Mouse (Mus musculus) lung, postnatal 36 days (tissue): ENCODE measurements around the gene Foxi1.
"Not testable (repeated sequence)": the region's sequence is repeated elsewhere in the genome, so short reads cannot be mapped to it uniquely, and the experiment has no call there.

Experiments used
- DNase-seq: peaks from one replicate; pipeline ENCODE4 v3.0.0; 2022; ENCODE audit warnings: mixed read lengths

The Foxi1 gene

DNA sequence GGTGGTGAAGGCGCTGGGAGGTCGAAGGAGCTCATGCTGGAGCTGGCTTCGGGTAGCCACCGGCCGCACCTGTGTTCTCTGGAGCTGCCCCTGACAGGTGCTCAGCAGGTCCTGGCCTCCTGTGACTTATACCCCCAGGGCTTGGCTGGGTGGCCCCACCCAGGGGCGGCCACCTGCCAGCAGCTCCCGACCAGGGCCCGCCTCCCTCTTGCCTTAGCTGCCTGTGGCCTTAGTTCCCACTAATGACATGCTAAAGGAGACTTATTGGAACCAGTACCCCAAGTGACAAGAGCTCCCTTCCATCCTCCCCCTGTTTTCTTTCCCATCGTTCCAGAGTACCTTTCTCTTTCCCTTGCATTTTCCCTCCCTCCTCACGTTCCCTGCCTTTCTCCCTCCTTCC, at the start of gene Foxi1:
Foxi1 (minus strand) TSS at position 101 of the 400 bp plus-strand sequence.
- no peak for DNase-seq

DNA sequence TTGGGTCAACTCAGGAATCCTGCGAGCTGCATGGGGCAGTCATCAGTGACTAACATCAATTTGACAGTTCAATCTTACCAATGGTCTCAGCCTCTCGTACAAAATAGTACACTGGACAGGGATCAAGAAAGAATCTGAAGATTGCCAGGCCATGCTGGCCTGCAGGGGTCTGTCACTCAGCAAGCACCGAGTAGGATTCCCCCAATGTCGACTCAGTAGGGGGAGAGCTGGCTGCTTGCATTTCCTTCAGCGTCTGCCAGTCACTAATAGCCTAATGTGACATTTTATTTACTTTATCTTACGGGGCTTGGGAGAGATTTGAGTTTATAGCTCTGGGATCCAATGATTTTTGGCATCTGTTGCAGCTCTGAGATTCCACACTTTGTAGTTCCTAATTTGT, 35.1 kb upstream of the Foxi1 start:
- no peak for DNase-seq

DNA sequence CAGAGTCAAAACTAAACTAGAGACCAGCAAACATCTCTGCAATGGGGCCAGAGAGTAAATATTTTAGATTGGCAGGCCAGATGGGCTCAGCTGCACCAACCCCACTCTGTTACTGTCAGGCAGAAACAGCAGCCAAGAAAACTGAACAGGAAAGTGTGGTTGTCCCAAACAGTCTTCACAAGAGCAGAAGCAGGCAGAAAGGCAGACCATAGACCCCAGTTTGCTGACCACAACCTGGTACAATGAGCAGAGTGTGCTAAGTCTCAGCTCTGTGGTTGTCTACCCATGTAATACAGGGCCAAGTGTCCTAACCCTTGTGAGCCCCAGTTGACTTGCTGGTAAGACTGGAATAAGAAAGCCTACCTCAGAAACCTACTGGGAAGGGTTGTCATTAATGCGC, 32.4 kb upstream of the Foxi1 start:
- no peak for DNase-seq

DNA sequence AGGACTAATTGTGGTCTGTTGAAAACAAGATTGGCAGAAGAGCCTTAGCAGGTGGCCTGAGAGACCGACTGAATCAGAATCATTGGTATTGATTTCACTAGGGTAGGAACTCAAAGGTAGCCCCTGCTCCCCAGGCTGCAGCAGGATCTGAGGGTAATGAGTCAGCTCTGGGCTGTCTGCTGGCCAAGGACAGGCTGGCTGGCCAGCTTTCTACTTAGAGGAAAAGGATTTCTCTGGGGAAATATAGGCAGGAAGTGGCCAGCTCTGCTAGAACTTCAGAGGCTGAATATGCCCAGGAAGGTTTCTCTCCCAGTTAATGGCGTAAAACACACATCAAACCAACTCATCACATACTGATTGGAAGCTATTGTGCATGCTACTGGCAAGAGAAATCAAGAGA, 31.8 kb upstream of the Foxi1 start:
- DNase-seq: no peak

DNA sequence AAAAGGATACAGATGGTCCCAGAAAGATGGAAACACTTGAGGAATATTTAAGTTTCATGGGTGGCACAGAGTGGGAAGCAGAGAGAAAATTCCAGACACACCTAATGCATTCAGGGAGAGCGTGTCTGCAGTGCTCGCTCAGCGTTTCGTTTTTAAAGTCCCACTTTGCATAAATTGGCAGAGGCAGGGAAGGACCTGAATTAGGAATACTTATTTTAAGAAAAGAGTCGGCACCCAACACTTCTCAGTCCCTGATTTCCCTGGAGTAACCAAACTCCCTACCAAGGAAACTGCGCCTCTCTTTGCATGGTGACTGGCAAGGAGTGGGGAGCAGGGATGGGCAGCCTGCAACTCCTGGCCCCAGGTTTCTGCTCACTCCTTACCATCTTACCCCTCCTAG, 29.0 kb upstream of the Foxi1 start:
- no peak for DNase-seq

DNA sequence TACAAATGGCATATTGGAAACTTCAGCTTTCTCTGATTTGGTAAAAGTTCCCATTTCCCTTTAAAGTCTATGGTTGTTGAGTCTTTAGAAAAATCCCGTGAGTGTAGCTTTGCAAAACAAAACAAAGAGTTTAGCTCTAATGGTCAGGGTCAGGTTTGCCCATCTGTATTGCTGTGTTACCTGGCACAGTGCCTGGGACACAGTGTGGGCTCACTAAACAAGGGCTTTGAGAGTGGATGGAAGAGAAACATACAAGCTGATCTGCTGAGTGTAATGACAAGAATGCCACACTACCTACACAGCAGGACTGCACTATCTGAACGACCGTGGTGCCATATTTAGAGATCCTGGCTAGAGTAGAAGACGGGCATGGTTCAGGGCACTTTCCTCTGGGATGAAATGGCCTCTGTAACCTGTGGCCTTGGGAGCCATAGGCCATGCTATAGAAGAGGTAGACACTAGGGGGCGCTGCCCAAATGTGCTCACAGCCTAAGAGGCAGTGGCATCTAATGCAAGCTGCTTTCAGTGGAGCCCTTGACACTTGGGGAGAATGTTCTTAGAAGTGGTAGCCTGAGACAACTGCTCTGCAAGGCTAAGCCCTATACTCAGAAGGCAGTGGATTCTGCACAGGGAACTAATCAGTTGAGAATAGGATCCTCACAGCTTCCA, 28.3 kb upstream of the Foxi1 start:
- DNase-seq: peak; percentile 22

DNA sequence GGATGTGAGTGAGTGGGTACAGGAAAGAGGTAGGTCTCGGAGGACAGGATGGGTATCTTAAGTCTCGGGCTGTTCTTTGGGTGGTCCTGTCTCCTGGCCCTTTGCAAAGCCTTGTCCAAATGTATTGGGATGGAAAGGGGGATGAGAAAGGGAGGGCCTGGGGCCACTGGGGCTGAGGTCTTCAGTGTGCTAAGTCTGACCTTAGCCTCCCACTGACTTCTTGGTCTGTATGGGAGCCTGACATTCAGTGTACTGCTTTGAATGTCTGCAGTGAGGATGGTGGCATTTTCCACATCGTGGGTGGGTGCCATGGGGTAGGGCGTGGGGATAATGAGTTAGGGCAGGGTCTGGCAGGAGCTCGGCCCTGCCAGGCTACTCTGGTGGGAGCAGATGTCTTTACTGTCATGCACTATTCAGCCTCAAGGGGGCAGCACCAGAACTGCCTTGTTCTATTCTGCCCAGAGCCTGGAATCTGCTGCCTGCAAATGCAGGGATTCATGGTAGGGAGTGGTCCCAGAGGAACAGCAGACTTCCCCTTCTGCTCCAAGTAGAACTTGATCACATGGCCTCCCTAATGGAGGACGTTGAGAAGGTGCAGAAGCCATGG, 21.0 kb upstream of the Foxi1 start:
- peak; percentile 60 for DNase-seq

DNA sequence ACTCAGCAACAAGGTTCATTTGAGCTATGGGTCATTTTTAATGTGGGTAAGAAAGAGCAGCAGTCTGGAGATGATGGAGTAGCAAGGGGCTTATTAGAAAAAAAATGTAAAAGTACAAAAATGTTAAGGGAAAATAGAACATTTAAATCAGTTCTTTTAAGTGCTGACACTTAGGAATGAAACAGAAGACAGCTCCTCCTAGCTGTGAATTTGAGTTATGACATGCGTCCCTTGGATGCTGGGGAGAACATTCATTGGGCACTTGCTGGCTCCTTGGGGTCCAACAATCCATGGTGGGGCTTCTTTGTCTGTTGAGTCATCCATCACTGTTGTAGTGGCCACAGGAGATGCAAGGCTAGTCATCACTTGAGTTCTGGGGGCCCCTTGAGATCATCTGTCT, 19.3 kb upstream of the Foxi1 start:
- DNase-seq: no peak

DNA sequence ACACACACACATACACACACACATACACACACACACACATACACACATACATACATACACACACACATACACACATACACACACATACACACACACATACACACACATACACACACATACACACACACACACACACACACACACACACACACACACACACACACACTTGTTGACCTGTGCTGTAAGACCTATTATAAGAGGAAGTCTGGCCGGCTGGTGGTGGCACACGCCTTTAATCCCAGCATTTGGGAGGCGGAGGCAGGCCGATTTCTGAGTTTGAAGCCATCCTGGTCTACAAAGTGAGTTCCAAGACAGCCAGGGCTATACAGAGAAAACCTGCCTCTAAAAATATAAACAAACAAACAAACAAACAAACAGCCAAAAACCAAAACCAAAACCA, 12.7 kb upstream of the Foxi1 start:
- not testable (repeated sequence) for DNase-seq

DNA sequence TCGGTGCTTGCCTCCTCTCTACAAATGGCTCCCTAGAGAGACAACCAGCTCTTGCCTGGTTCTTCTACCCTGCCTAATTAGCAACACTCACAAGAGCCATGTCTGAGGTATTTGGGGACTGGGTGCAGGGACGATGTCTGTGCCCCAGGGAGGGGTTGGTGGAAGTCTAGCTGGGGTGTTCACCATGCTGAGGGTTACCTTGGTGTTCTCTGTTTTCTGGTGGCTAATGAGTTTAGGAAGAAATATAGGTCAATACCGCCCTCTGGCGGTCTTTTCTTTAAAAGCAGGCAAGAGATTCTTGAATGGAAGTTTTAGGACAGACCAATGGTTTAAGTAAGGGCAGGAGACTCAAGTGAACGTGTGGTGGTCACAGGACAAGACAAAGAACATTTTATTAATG, 5.0 kb upstream of the Foxi1 start:
- DNase-seq: peak; percentile 83

DNA sequence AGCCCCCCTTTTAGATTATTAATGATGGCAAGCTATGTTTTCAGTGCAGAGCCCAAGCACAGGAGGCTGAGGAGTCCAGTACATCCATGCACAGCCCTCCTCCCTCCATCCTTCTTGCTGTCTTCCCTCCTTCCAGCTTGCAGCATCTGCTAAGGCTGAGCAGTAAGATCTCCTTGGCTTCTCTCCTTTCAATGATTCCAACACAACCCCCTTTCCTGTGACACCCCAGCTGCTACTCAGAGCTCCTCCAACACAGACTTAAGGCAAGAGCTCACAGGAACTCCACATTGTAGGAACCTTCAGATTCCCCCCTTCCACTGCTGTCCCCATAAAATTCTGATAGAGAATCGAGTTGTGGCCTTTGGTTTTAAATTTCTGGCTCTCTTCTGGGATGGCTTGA, 5.1 kb downstream of the Foxi1 start:
- DNase-seq: no peak

DNA sequence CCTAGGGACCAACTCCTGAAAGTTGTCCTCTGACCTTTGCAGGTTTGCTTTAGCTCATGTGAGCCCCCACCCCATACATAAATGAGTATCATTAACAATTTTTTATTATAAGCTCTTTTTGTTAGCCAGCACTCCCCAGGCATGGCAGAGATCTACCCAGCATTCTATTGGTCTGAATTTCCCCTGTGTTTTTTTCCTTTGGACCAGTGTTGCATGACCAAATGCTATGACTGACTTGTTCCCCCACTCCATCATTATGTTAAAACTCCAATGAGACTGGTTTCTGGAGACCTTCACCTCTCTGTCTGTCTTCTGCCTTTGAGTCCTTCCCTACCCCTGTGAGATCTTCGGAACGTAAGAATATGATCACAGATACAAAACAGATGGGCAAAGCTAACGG, 12.7 kb downstream of the Foxi1 start:
- no peak for DNase-seq

DNA sequence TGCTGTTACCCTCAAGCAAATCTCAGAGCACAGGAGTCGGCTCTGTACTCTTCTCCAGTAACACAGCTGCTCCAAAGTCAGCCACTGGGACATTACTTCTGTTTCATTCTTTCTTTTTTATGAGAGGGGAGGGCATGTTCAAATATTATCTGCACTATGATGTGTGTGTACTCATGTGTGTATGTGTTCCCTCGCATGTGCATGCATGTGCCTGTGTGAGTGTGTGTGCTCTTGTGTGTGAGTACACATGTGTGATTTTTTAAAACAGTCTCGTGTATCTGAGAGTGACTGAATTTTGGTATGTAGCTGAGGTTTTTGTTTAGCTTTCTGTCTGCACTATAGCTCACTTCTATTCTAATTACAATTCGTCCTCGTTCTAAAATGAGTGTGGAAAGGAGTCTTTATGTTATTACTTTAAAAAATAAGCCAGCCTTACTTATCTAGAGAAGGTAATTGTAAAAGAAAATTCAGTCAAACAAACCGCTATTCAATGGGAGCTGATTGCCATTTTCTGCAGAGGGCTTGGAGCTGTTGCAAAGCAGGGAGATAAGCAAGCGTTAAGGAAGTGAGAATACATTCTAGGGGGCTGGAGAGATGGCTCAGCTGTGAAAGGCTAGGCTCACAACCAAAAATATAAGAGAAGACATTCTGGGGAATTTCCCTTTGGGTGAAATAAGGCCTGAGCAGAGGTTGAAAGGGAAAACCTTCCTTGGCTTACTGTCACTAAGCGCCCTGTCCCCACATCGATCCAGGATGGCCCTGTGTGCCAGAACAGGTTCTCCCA, 13.5 kb downstream of the Foxi1 start:
- DNase-seq: no peak

DNA sequence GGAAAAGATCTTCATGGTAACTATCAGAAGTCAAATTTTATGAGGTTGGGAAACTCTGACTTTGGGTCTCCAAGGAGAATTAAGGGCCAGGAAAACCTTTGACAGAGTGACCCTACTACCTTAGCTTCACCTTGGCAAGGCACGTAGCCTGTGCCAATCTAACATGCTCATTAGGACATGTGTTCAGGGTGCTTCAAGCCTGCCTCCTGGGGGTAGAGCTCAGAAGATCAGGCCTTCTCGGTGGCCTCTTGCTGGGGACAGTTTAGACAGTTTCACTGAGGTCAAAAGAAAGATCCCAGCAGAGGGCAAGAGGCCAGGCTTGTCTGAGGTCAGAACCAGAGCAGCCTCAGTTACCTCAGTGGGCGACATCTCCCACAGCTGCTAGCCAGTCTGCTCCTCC, 14.2 kb downstream of the Foxi1 start:
- no peak for DNase-seq

DNA sequence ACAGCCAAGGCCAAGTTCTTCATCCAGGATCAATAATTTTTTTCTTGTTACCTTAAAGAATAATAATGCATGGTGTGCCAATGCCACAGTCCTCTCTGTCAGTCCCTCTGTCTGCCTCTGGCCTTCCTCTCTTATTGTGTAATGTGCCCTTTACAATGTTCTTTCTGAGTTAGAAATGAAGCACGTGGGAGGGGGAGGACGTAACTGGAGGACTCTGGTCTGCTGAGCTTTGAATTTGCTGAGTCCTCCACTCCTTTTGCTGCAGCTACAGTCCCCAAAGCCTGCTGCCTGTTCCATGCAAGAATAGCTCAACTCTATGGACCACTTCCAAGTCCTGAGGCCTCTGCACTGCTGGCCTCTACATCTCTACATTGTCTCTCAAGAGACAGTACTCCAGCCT, 23.6 kb downstream of the Foxi1 start:
- DNase-seq: peak; percentile 8

DNA sequence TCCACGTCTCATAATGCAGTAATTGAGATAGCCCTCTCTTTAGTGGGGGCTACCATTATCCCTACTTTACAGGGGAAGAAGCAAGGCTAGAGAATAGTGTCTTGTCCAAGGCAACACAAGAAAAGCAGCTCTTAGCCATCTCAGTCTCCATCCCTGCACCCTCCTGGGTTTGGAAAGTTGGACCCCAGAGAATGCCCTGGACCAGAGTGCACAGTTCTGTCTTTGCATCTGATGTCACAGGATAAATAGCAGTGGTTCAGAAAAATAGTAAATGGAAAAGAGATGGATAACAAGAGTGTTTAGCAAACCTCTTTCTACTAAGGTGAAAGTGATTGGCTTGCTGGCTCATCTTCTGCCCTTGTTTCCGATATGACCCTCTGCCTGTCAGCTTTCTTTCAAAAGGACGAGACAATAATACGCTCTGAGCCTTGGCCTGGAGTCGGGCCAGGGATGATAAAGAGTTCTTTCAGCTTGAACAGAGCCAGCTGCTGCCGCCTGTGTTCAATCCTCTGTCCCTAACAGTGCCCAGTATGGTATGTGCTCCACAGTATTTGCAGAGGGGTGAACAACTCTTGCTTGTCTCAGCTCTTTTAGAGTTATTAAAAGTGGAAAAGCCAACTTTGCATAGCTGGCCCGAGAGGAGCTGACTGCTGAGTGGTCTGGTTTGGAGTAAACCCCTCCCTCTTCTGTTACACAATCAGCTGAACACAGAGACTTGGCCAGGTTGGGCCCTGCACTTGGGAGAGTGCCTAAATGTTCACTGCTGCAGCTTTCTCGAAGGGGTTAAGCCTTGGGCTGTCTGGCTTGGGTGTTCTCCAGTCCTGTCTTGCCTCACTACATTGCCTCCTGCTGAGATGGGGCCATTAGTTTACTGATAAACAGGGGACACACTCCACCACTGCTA, 26.4 kb downstream of the Foxi1 start:
- peak; percentile 79 for DNase-seq

DNA sequence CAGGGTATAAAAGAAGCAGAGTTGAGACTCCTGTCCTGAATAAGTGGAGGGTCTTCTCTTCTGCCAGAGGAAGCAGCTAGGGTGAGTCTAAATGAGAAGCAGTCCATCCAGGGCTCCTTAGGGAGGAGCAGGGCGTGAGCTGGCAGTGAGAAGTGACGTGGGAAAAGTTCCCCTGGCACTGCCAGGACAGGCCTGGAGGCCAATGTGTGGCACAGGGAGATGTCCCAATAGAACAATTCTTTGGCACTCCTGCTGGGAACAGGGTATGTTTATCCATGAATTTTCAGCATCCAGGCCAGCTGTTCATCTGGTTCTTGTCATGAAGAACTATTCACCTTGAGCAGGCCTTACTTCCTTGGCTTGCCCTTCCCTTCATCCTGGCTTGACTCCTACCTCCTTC, 29.1 kb downstream of the Foxi1 start:
- no peak for DNase-seq

DNA sequence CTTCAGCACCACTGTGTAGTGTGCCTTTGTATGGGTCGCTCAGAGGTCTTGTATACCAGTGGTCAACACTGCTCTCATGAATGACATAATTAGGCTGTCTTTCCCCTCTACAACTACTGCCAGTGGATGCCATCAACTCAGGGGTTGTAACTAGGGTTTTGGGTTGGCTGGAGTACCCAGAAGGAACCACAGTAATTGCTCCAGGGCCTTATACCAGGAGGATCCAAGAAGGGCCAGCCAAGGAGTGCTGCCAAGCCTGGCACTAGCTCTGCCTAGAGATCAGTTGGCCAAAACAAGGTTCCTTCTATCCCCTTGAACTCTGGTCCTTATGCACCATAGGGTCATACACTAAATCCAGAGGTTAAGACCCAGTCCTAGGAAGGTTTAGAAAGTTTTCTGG, 31.5 kb downstream of the Foxi1 start:
- no peak for DNase-seq

DNA sequence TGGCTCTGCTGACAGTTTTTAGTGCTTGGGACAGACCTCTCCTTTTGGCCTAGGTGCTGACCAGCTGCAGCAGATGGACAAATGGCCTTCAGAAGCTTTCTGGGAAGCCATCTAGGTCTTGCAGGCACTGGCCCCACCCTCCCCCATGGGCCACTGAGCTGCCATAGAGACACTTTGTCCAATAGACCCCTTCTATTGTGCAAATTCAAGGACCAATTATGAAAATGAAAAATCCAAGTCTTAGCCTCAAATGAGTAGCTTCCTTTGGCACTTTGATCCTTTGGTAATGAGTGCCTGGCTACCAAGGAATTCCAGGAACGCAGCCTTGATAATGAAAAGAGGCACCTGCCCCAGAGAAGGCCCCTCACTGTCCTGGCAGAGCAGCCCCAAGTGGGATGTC, 36.7 kb downstream of the Foxi1 start:
- no peak for DNase-seq

DNA sequence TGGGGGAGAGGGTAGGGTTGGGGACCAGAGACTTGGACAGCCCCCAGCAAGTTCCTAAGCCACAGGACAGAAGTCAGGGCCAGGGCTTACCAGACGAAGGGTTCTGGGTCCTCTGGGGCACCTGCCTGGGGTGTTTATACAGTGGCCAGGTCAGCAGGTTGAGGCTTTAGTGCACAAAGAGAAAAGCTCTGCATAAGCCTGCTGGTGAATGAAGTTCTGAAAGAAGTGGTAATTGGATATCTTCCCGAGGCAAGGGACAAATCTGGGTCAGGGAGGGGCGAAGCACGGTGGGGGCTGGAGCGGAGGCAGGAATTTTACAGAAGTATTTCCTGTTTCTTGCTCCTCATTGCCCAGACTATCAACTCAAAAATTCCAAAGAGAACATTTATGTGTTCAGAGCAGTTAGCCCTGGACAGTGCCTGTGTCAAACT, 38.4 kb downstream of the Foxi1 start:
- peak; percentile 53 for DNase-seq

DNA sequence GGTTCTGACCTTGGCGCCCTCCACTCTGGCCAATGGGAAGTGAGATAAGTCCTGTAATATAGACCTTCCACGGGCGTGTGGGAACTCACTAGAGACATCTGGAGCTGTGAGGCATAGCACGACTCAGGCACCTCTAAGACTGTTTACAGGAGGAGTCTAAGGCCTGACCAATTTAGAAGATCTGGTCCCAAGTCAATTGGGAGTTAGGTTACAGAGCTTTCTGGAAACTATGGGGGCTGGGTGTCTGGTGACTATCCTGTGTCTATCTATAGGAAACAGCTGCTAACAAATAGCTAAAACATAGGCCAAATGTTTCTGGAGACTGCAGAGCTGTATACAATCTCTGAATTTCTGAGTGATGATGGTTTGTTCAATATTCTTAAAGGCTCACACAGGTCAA, 41.5 kb downstream of the Foxi1 start:
- DNase-seq: no peak

DNA sequence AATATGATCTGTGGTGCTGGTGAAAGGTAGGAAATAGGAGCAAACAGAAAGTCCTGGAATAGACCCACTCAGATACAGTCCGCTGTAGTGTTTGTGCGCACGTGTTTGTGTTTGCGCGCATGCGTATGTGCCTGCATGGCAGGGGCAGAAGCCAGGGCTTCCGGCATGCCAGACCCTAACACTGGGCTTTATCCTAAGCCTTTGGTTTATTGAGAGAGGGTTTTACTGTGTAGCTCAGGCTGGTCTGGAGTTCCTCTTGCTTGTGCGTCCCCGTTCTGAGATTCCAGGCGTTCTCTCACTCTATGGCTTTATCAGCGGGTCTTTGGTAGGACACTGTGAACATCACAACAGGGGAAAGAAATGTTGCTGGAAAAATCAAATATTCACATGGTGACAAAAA, 42.6 kb downstream of the Foxi1 start:
- no peak for DNase-seq

DNA sequence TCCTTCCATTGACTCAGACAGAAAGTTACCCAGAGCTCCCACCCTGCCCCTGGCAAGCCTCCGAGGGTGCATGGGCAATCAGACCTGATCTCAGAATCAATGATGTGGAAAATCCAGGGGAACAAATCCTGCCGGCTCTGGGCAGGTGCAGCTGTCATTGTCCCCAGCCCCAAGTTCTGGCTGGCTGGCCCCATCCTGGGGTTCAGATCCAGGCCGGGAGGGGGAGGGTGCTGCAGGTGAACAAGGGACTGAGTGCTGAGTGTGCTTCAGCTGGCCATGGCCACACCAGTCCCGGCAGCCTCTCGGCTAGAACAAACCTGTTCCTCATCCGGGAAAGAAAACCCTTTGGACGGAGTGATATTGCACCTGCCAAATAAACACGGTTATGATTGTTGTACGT, 49.0 kb downstream of the Foxi1 start:
- no peak for DNase-seq
